Mouse (Mus musculus) mesoderm, embryonic 11.5 days (tissue): ENCODE results near the gene Map2k3.

ENCODE experiments used
- DNase-seq: peaks from one replicate; pipeline ENCODE4 v3.0.0-alpha.2; 2012; ENCODE audit warnings: low read depth, low spot score

Gene Map2k3

GRCm38 (mm10) chr11:60927264-60927663 lies 4.6 kb upstream of the Map2k3 start:
- DNase-seq, result peak; percentile 96

GRCm38 (mm10) chr11:60930724-60931281 lies 1.0 kb upstream of the Map2k3 start:
- DNase-seq, result no peak

GRCm38 (mm10) chr11:60931282-60931868 lies 458 bp upstream of the Map2k3 start:
- DNase-seq, result no peak

DNA sequence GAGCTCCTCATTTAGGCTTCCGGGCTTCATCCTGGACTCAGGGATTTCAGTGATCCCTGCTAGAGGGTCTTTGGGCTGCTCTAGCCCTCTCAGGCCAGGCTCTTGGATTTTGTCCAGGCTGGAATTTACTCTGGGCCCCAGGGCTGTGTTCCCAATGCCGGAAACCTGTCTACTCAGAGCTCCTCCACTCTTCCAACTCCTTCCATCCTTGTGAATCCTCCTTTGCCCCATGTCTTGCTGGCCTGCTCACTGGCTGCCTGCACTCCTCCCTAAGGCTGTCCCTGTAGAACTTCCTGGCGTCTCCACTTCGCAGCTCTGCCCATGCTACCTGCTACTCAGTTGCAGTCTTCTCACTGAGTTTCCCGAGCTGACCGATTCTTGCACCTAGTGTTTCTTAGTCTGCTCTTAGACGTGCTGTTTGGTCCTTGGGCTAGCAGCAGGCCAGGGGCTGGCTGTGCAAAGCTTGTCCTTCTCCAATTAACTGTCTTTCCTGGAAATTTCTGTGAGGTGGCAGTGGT lies 729 bp downstream of the Map2k3 start:
- DNase-seq, result no peak

GRCm38 (mm10) chr11:60933178-60933930 lies 1.5 kb downstream of the Map2k3 start:
- no peak for DNase-seq

- DNase-seq, result no peak
Measured at GRCm38 (mm10) chr11:60934795-60935194, 3.0 kb downstream of the Map2k3 start.

DNA sequence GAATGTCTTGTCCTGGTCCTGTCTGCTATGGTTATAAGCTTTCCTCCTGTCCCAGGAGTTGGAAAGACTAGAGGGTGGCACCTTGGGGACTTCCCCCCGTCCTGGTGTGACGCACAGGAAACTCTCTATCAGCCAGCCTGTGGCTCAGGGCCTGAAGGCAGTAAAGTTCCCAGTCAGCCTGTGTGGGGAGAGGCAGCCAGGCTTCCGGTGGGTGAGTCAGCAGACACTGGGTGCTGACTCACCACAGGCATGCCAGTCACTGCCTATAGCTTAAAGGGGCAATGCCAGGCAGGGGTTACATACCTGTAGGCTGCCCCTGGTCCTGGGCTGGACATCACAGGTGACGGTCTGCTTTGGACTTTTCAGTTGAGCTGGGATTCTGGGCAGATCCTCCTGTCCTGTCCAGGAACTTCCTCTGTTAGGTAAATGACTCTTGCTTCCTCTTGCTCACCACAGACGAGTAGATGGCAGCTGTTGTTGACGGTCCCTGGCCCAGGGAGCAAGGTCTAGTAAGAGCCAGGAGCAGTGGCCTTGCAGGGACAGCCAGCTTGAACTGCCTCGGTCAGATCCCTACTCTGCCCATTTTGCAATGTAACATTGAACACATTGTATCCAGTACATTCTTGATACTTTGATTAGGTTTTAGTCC lies 3.6 kb downstream of the Map2k3 start:
- DNase-seq, result no peak

DNA sequence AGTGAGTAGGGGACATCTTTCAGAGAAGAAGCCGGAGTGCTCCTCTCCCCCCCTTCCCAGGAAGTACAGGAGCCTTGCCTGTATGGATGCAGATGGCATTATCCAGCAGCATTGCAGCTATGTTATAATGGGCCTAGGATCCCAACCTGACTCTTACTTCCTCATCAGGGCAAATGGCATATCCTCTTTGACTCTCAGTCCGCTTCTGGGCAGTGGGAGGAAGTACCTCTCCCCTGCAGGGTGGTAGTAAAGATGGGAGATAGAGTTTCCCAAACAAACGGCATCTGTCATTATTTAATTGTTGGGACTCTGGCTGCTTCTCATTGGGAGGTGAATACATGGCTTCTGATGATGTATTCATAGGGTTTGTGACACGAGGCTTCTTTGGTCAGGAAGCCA lies 4.1 kb downstream of the Map2k3 start:
- no peak for DNase-seq

DNA sequence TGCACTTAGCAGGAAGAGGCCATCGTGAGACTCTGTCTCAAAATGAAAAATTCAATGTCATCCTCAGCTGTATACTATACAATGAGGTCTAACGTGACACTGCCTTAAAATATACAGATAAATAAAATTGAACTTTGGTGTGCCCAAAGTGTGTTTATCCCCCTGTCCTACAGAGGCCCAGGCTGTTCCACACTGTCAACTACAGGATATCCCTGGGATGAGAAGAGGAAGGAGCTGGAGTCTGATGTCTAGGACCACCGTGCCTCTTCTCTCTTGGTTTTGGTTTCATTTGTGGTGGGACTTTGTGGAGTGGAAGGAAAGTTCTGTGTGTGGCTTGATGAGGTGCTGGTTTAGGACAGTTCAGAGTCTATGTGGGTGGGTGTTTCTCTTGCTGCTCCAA lies 5.8 kb downstream of the Map2k3 start:
- no peak for DNase-seq

DNA sequence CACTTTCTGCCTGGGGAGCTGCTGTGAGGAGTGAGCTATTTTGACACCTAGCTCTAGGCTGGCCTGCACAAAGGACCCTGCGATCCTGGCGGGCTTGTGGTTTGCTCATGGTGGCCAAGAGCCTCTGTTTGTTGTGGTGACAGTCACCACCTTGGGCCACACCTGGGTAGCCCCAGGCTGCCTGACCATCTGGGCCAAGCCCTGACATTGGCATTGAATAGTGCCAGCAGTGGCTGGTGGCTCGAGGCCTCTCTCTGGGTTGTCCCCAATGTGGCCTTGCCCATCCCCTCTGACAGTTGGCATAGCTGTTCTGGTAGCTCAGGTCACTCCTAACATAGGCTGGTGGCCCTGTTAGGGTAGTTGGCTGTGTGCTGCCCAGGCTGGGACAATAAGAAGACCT lies 7.7 kb downstream of the Map2k3 start:
- DNase-seq, result no peak

GRCm38 (mm10) chr11:60940501-60940900 lies 8.7 kb downstream of the Map2k3 start:
- DNase-seq, result no peak

- peak; percentile 41 for DNase-seq
Measured at GRCm38 (mm10) chr11:60941370-60941769, 9.5 kb downstream of the Map2k3 start.

DNA sequence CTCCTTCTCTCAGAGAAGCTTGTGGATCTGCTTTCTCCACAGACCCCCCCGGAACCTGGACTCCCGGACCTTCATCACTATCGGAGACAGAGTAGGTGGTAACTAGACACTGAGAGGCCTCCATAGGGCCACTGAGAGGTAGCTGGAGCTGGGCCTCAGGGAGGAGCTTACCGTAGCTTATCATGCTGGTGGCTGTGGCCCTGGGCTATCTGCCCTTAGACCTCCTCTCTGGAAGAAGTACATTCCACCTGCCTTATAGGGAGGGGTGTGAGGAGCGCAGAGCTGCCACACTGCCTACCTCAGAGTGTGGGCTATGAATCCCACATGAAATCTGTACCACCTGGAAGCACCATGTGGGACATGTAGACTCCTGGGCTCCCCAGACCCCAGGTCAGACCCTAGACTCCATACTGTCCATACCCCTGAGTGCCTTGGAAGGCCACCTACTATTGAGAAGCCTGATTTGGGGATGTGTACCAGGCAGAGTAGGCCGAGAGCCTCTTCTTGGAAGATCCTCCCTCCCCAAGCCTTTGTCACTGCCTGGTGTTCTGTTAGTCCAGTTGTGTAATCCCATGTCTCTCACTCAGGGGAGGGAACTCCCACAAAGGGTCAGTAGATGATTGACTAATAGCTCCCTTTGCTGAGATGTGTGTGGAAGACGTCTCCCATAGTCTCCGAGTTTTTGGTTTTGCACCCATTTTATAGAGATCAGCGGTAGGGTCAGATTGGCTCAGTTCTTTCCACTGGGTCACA lies 10.6 kb downstream of the Map2k3 start:
- no peak for DNase-seq

- no peak for DNase-seq
Measured at GRCm38 (mm10) chr11:60945003-60945402, 13.2 kb downstream of the Map2k3 start.

DNA sequence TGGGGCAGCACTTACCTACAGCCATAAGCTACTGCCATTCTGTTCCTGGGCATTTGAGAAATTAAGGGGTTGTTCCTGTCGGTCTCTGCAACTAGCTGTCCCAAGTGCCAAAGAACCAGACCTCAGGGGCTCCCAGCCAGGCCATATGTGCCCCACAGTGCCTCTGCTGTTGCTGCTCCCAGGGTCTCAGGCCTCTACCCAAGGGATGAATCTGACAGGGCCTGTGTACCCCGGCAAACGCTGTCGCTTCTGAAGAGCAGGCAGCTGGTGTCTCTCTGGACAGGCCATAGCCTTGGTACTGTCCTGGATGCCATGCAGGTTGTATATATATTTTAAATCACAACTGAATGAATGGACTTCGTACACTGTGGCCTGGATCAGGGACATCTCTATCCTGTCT lies 20.1 kb downstream of the Map2k3 start:
- DNase-seq, result no peak

- DNase-seq, result no peak
Measured at GRCm38 (mm10) chr11:60952362-60952761, 20.5 kb downstream of the Map2k3 start.

- no peak for DNase-seq
Measured at GRCm38 (mm10) chr11:60952986-60953385, 21.2 kb downstream of the Map2k3 start.

GRCm38 (mm10) chr11:60953803-60954202 lies 22.0 kb downstream of the Map2k3 start:
- peak; percentile 94 for DNase-seq

DNA sequence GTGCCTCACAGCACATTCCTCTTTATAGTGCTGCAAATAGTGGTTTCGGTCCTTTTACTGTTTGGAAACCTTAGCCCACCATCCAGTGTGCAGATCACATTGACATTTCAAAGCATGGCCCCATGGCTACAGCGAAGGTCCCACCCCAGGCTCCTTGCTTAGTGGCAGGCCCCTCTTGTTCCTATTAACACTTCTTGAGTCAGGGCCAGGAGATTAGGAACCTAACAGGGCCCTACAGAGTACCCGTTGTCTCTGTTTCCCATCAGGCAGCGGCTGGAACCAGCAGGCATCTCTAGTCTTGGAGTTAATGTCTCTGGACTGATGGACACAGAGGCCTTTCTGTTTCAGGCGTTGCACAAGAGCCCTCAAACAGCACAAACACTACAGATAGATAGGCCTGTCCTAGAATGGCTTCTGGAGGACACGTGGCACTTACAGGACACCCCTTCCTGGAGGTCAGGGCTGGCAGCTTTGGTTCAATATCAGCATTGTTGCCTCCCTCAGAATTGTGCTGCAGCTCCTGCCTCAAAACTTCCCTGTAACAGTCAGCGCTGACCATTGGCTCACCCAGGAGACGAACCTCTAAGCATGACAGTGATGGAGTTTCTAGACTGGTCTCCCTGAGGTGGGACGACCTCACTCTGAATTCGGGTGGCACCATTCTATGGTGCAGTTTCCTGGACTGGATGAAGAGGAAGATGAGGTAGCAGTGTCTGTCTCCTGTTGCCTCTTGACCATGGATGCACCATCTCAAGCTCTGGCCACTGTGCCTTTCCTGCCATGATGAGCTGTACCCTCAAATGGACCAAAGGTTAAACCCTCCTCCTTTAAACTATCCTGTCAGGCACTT lies 22.6 kb downstream of the Map2k3 start:
- DNase-seq, result no peak

DNA sequence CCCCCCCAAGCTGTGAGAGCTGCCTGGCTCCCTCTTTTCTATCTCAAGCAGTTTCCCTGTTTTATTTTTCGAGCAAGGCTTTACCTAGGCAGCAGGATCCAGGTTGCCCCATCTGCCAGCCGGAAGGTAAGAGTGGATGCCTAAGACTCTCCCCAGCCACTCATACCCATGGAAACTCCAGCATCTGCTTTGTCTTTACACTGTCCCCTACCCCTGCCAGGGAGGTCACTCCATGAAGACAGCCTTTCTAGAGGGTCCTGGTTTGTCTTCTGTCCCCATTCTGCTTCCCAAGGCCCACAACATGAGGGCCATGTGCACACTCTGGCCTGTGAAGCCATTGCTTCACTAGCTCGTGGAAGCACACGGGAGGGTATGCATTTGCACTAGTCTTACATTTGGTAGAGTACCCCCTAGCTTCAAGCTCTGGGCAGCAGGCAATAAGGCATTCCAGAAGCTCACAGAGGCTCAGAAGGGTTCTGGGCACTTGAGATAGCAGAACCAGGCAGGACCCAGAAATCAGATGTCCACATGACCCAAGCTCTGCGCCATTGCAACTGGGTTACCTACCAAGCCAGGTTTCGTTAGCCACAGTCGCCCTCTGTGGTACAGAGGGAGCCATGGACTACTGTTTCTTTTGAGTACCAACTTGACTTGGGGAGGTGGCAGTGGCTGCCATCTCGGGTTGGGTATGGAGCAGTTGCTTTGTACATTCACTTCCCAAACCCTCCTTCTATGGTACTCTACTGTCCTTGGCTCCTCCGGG lies 24.0 kb downstream of the Map2k3 start:
- no peak for DNase-seq
